ENCODE assay signal across 16 mouse cellular contexts in the genomic region with DNA sequence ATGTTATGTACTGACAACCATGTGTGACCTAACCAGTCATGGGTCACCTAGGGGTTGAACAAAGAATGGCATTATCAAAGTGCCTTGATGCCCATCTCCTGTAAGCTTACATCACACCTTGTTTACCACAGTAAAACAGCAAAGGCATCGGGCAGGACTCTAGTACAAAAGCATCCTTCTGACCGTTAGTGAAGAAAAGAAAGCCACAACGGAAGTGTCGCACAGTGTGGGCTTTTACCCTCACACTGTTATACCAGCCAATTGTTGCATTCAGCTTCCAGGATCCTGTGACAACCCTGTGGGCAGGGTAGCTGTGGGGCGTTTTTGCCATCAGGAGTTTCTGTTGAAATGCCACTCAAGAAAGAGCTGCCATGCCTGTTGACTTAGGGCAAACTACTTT.
"Had no signal": no experiment of that assay in that cellular context is flagged by ENCODE, and none has a peak within 500 bp of the region (broad histone marks: within the 10 kb centered on the region; RNA-seq: fewer than 3 reads in every experiment).

No protein-coding gene starts in this region.

- ATAC-seq: midbrain, embryonic 13.5 days; midbrain, embryonic 15.5 days had no signal

- H3K9me3 ChIP-seq: liver, embryonic 13.5 days; liver, embryonic 15.5 days; midbrain, embryonic 13.5 days; neural tube, embryonic 12.5 days; stomach, embryonic 15.5 days had no signal

- H3K4me1 ChIP-seq: liver, embryonic 15.5 days had no signal

- H3K4me3 ChIP-seq: liver, embryonic 13.5 days; liver, embryonic 15.5 days; megakaryocyte, embryonic 14.5 days; midbrain, embryonic 13.5 days; midbrain, embryonic 15.5 days; myocyte; neural tube, embryonic 12.5 days; stomach, embryonic 15.5 days had no signal

- H3K36me3 ChIP-seq: liver, embryonic 13.5 days; liver, embryonic 15.5 days; midbrain, embryonic 13.5 days; midbrain, embryonic 15.5 days; neural tube, embryonic 12.5 days; stomach, embryonic 15.5 days had no signal

- H3K27me3 ChIP-seq: liver, embryonic 13.5 days; liver, embryonic 15.5 days; megakaryocyte, embryonic 14.5 days; midbrain, embryonic 13.5 days; midbrain, embryonic 15.5 days; neural tube, embryonic 12.5 days; stomach, embryonic 15.5 days had no signal

- H3K9ac ChIP-seq: liver, embryonic 13.5 days; liver, embryonic 15.5 days; lung, embryonic 14.5 days; midbrain, embryonic 13.5 days; midbrain, embryonic 15.5 days; neural tube, embryonic 12.5 days; stomach, embryonic 15.5 days had no signal

- DNase-seq: liver, embryonic 13.5 days; lung, adult 18-20 months; right cerebral cortex, postnatal 14 days; spleen, adult 18-20 months; thymus, adult 2 months; thymus, postnatal 25 days; thymus, postnatal 4 days had no signal

- H3K4me2 ChIP-seq: liver, embryonic 13.5 days; liver, embryonic 15.5 days; lung, embryonic 14.5 days; midbrain, embryonic 11.5 days; midbrain, embryonic 13.5 days; midbrain, embryonic 15.5 days; neural tube, embryonic 12.5 days; stomach, embryonic 15.5 days had no signal

- H3K27ac ChIP-seq: liver, embryonic 13.5 days; liver, embryonic 15.5 days; midbrain, embryonic 13.5 days; midbrain, embryonic 15.5 days; neural tube, embryonic 12.5 days; stomach, embryonic 15.5 days had no signal
